Mouse (Mus musculus) midbrain, embryonic 12.5 days (tissue): ENCODE data around the gene Pnn. TPM values are rescaled to one million over a fixed set of nuclear protein-coding genes. Genes with fewer than 3 reads are reported as not detected.

Experiments used
- polyA plus RNA-seq: library from polyadenylated mRNA; unstranded; fragments of >200 nt; fragmentation: Nextera tagmentation; extraction: Ambion mirVana; gene quantifications from 2 replicates; pipeline ENCODE4 v1.2.1, GENCODE M21; 2016

Pnn gene
- polyA plus RNA-seq, 1 experiment from 2014 or later: 109 TPM

Other genes with a start within 250 kb of the Pnn start
- gene Sec23a, start 54.9 kb upstream of the Pnn start, polyA plus RNA-seq: 94.6 and 96.5 TPM in 2 replicates
- 24.9 and 26.4 TPM in 2 replicates for gene Gemin2, start 53.5 kb upstream of the Pnn start, polyA plus RNA-seq
- gene Trappc6b, start 5.4 kb upstream of the Pnn start, polyA plus RNA-seq: 113 and 117 TPM in 2 replicates
- 47.8 and 52.2 TPM in 2 replicates for gene Mia2, start 28.9 kb downstream of the Pnn start, polyA plus RNA-seq
- gene Fbxo33, start 152.8 kb downstream of the Pnn start, polyA plus RNA-seq: 9.4 and 10.5 TPM in 2 replicates